Mouse (Mus musculus) CH12.LX (cell line): ENCODE data around the gene Serpina1b. TPM values are rescaled to one million over a fixed set of nuclear protein-coding genes. Genes with fewer than 3 reads are reported as not detected.

Source experiments
- DNase-seq: peaks from one replicate; pipeline ENCODE4 v3.0.0-alpha.2; 2013; ENCODE audit errors: extremely low read depth
- H3K27ac ChIP-seq: 2 replicates; pipeline ENCODE4 v1.5.1; 2012; ENCODE audit warnings: low read depth, mild to moderate bottlenecking, control low read depth, moderate library complexity; ENCODE audit not compliant: insufficient read depth
- H3K27me3 ChIP-seq: replicated peaks from 2 replicates; pipeline ENCODE3; 2012; ENCODE audit warnings: inconsistent platforms
- H3K36me3 ChIP-seq, 2 experiments: replicated peaks in 1 of 2; 2 replicates each; pipeline versions ENCODE3 to v1.6.1; 2012; ENCODE audit warnings: inconsistent platforms in 1 of 2, low read length in 1 of 2, mild to moderate bottlenecking in 1 of 2, mixed read lengths in 1 of 2, moderate library complexity in 1 of 2; ENCODE audit not compliant: control insufficient read depth in 1 of 2, insufficient read depth in 1 of 2
- H3K4me1 ChIP-seq, 2 experiments: 2 replicates each; pipeline ENCODE4 v1.6.1; 2012; ENCODE audit warnings: inconsistent platforms in 1 of 2, moderate library complexity in 1 of 2; ENCODE audit not compliant: insufficient read depth in 2 of 2, control insufficient read depth in 1 of 2
- H3K4me2 ChIP-seq: 2 replicates; pipeline ENCODE4 v1.6.1; 2012; ENCODE audit warnings: low read depth, mild to moderate bottlenecking, control low read depth; ENCODE audit not compliant: poor library complexity, insufficient read depth, severe bottlenecking
- H3K4me3 ChIP-seq, 3 experiments: fragments of 150-350 bp in 1 of 3; sonication (generic) in 1 of 3; replicated peaks in 1 of 3; 2 replicates each; pipeline versions ENCODE3 to v1.5.1; 2011 to 2012; ENCODE audit warnings: low read depth in 2 of 3, low read length in 2 of 3, mild to moderate bottlenecking in 2 of 3, moderate library complexity in 2 of 3, control low read depth in 1 of 3, improper control_type of control experiment in 1 of 3, inconsistent platforms in 1 of 3, mixed read lengths in 1 of 3; ENCODE audit not compliant: poor library complexity in 1 of 3
- H3K79me2 ChIP-seq: replicated peaks from 2 replicates; pipeline ENCODE4 v1.6.1; 2012; ENCODE audit warnings: mild to moderate bottlenecking, moderate library complexity; ENCODE audit not compliant: control insufficient read depth, poor library complexity, insufficient read depth, severe bottlenecking; ENCODE audit errors: extremely low read depth
- H3K9ac ChIP-seq: 2 replicates; pipeline ENCODE4 v1.6.1; 2012; ENCODE audit warnings: low read depth, mild to moderate bottlenecking, control low read depth, moderate library complexity; ENCODE audit not compliant: insufficient read depth
- H3K9me3 ChIP-seq: replicated peaks from 2 replicates; pipeline ENCODE3; 2012; ENCODE audit warnings: low read length, inconsistent platforms, mixed read lengths
- CTCF ChIP-seq, 2 experiments: IDR thresholded peaks in 1 of 2; conservative IDR thresholded peaks in 1 of 2; 2 replicates each; pipeline ENCODE4 v1.5.1; 2011 to 2012; ENCODE audit warnings: low read depth in 2 of 2, low read length in 2 of 2, improper control_type of control experiment in 1 of 2, inconsistent platforms in 1 of 2, mild to moderate bottlenecking in 1 of 2, moderate library complexity in 1 of 2
- E2F4 ChIP-seq: IDR thresholded peaks from 2 replicates; pipeline ENCODE4 v1.6.1; 2011; ENCODE audit warnings: low read depth, low read length, improper control_type of control experiment; ENCODE audit not compliant: insufficient replicate concordance
- JUN ChIP-seq: IDR thresholded peaks from 2 replicates; pipeline ENCODE4 v1.6.1; 2011; ENCODE audit warnings: low read depth, mild to moderate bottlenecking, low read length, improper control_type of control experiment, moderate library complexity; ENCODE audit not compliant: insufficient read depth
- JUND ChIP-seq: conservative IDR thresholded peaks from 2 replicates; pipeline ENCODE4 v1.6.1; 2011; ENCODE audit warnings: low read depth, low read length, improper control_type of control experiment
- MAX ChIP-seq: IDR thresholded peaks from 2 replicates; pipeline ENCODE4 v1.6.1; 2011; ENCODE audit warnings: low read length, improper control_type of control experiment
- NELFE ChIP-seq: IDR thresholded peaks from 2 replicates; pipeline ENCODE4 v1.6.1; 2011; ENCODE audit warnings: low read depth, low read length, improper control_type of control experiment
- NRF1 ChIP-seq: IDR thresholded peaks from 2 replicates; pipeline ENCODE4 v1.6.1; 2014; ENCODE audit warnings: low read depth, mild to moderate bottlenecking, inconsistent platforms, low read length, improper control_type of control experiment, moderate library complexity
- PAX5 ChIP-seq: IDR thresholded peaks from 2 replicates; pipeline ENCODE4 v1.6.1; 2012; ENCODE audit warnings: low read length, inconsistent platforms, mixed read lengths
- POLR2A ChIP-seq: IDR thresholded peaks from 2 replicates; pipeline ENCODE4 v1.6.1; 2011; ENCODE audit warnings: low read depth, mild to moderate bottlenecking, improper control_type of control experiment, low read length
- POLR2AphosphoS2 ChIP-seq: IDR thresholded peaks from 2 replicates; pipeline ENCODE4 v1.6.1; 2011; ENCODE audit warnings: low read depth, low read length, improper control_type of control experiment
- RCOR1 ChIP-seq: conservative IDR thresholded peaks from 2 replicates; pipeline ENCODE4 v1.6.1; 2012; ENCODE audit warnings: low read depth, mild to moderate bottlenecking, inconsistent platforms, low read length, improper control_type of control experiment
- SMC3 ChIP-seq: IDR thresholded peaks from 2 replicates; pipeline ENCODE4 v1.6.1; 2011; ENCODE audit warnings: low read depth, low read length, improper control_type of control experiment
- UBTF ChIP-seq: IDR thresholded peaks from 2 replicates; pipeline ENCODE4 v1.6.1; 2012; ENCODE audit warnings: low read depth, mild to moderate bottlenecking, inconsistent platforms, low read length, improper control_type of control experiment, moderate library complexity
- ZC3H11A ChIP-seq: IDR thresholded peaks from 2 replicates; pipeline ENCODE4 v1.6.1; 2012; ENCODE audit warnings: low read depth, mild to moderate bottlenecking, inconsistent platforms, low read length, improper control_type of control experiment
- ZKSCAN1 ChIP-seq: IDR thresholded peaks from 2 replicates; pipeline ENCODE4 v1.6.1; 2012; ENCODE audit warnings: low read depth, inconsistent platforms, low read length, improper control_type of control experiment, borderline replicate concordance
- ZMIZ1 ChIP-seq: IDR thresholded peaks from 2 replicates; pipeline ENCODE4 v1.6.1; 2012; ENCODE audit warnings: low read depth, mild to moderate bottlenecking, inconsistent platforms, low read length, improper control_type of control experiment
- ZNF384 ChIP-seq: IDR thresholded peaks from 2 replicates; pipeline ENCODE4 v1.6.1; 2012; ENCODE audit warnings: low read depth, low read length, improper control_type of control experiment, inconsistent platforms
- dilution Hi-C: fragments of 300-500 bp; cut with MboI; formaldehyde crosslinking; loops from 2 replicates; pipeline ENCODE4 v1.14.3; 2020; ENCODE audit warnings: low sequenced_read_pairs; ENCODE audit not compliant: extremely low pct_unique_long_range_greater_than_20kb, extremely low pct_ligation_motif_present
- in situ Hi-C: fragments of 300-500 bp; cut with MboI; formaldehyde crosslinking; loops from 3 replicates; pipeline ENCODE4 v1.14.3; 2019; ENCODE audit warnings: low sequenced_read_pairs, low pct_ligation_motif_present, low pct_unique_long_range_greater_than_20kb, mixed read lengths
- polyA plus RNA-seq: library from polyadenylated mRNA; unstranded; fragments of >175 nt; gene quantifications from 2 replicates; pipeline ENCODE4 v1.2.1, GENCODE M21; 2012; ENCODE audit warnings: low read depth; ENCODE audit not compliant: insufficient read length
- total RNA-seq, 2 experiments: library from RNA; depleted of rRNA; stranded (reverse); fragments of 300-350 nt in 1 of 2; fragments of >200 nt in 1 of 2; gene quantifications; 2 replicates each; pipeline ENCODE4 v1.2.3; 2012 to 2014

The Serpina1b gene
- total and polyA plus RNA-seq, 3 experiments, result not detected

- no peak for DNase-seq
- in situ Hi-C loops, result no loop called here
- H3K27me3 ChIP-seq, result peaks cover 88% of the 10 kb centered on the region
Measured at GRCm38 (mm10) chr12:103700144-103700750, 129.9 kb downstream of the Serpina1b start.

DNA sequence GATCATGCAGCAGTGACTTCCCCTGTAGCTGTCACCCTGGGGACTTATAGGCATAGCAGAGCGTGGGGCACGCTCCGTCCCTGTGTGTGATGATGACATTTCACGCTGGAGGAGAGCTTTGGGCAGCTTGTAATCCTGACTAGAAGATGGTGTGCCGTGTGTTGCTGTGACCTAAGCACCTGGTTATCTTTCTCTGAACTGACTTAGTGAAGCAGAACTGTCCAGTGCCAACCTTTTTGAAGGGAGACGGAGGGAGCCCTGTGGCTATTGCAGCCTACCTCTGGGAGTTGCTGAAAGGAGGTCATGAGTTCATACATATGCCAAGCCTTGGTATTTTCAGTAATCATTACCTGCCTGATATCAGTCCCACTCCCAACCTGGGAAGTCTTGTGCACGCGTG lies 134.7 kb downstream of the Serpina1b start, which contains the start of gene Serpina1f:
Serpina1f (minus strand) TSS at position 101 of the 400 bp plus-strand sequence.
- Histone ChIP-seq H3K27me3 (peaks cover 89% of the 10 kb centered on the region), H3K9me3 (no peaks in the 10 kb centered on the region)
- no peak for TF ChIP-seq POLR2A
- TF ChIP-seq UBTF, result no peak
- TF ChIP-seq ZKSCAN1, result no peak
- no peak for TF ChIP-seq POLR2AphosphoS2
- no peak for TF ChIP-seq JUN
- no peak for TF ChIP-seq E2F4
- TF ChIP-seq JUND, result no peak
- TF ChIP-seq ZNF384, result no peak
- no peak for TF ChIP-seq NELFE
- TF ChIP-seq CTCF (conservative IDR thresholded peaks at IDR 0.05 in 1 of 2, IDR thresholded peaks at IDR 0.05 in 1 of 2; ENCODE audit: low read depth in 2 of 2, low read length in 2 of 2), result no peak
- no peak for TF ChIP-seq SMC3
- no peak for TF ChIP-seq RCOR1
- TF ChIP-seq PAX5, result no peak
- no peak for TF ChIP-seq MAX
- TF ChIP-seq, all 38 proteins: peak for 0
- H3K9ac ChIP-seq, result no peak within 1 kb of the TSS
- dilution Hi-C loops (no loop called here), in situ Hi-C loops (no loop called here)
- no peak within 1 kb of the TSS for H3K4me2 ChIP-seq
- no peak within 1 kb of the TSS for H3K27ac ChIP-seq
- no peaks in the 10 kb centered on the region for H3K36me3 ChIP-seq
- DNase-seq, result no peak
- no peaks in the 10 kb centered on the region for H3K79me2 ChIP-seq
- no peak within 1 kb of the TSS for H3K4me3 ChIP-seq
- H3K4me1 ChIP-seq, result no peaks in the 10 kb centered on the region

More at GRCm38 (mm10) chr12:103700144-103700750, 129.9 kb downstream of the Serpina1b start:
- H3K9ac ChIP-seq, result no peak overlapping the region
- H3K36me3 ChIP-seq, result no peaks in the 10 kb centered on the region
- TF ChIP-seq E2F4, result no peak
- no peak for TF ChIP-seq ZMIZ1
- TF ChIP-seq UBTF, result no peak
- no peak for TF ChIP-seq NRF1
- TF ChIP-seq ZC3H11A, result no peak
- H3K4me1 ChIP-seq, result no peaks in the 10 kb centered on the region
- no peak overlapping the region for H3K4me3 ChIP-seq
- dilution Hi-C loops, result no loop called here
- H3K79me2 ChIP-seq, result no peaks in the 10 kb centered on the region
- no peak overlapping the region for H3K4me2 ChIP-seq
- H3K27ac ChIP-seq, result no peak overlapping the region
- H3K9me3 ChIP-seq, result no peaks in the 10 kb centered on the region
